Mouse (Mus musculus): ENCODE measurements around the gene Abca8a. TPM values are rescaled to one million over a fixed set of nuclear protein-coding genes. Genes with fewer than 3 reads are reported as not detected.

Gene Abca8a
- total and polyA plus RNA-seq, 3 experiments, result 0.08 TPM; not detected in 2

GRCm38 (mm10) chr11:109981872-109982271 lies 113.9 kb downstream of the Abca8a start:
- Histone ChIP-seq H3K4me1 (ENCODE audit: control insufficient read depth in 1 of 2, insufficient read depth in 2 of 2) (peaks cover 3 to 6% of the 10 kb centered on the region in 2 experiments; a peak in 2 of 4 replicates), H3K4me3 (replicated peaks in 1 of 3; ENCODE audit: low read depth in 2 of 3, low read length in 2 of 3, poor library complexity in 1 of 3) (no peak overlapping the region), H3K9ac (ENCODE audit: insufficient read depth, low read depth) (no peak overlapping the region), H3K79me2 (replicated peaks; ENCODE audit: control insufficient read depth, extremely low read depth, insufficient read depth, poor library complexity, severe bottlenecking) (no peaks in the 10 kb centered on the region), H3K9me3 (replicated peaks; ENCODE audit: low read length) (peaks cover 4% of the 10 kb centered on the region), H3K27ac (ENCODE audit: insufficient read depth, low read depth) (no peak overlapping the region), H3K27me3 (replicated peaks) (no peaks in the 10 kb centered on the region), H3K4me2 (ENCODE audit: insufficient read depth, low read depth, poor library complexity, severe bottlenecking) (no peak overlapping the region), H3K36me3 (replicated peaks in 1 of 2; ENCODE audit: control insufficient read depth in 1 of 2, insufficient read depth in 1 of 2, low read length in 1 of 2) (peaks cover 0 to 11% of the 10 kb centered on the region in 2 experiments)
- no peak for DNase-seq (ENCODE audit: extremely low read depth)
- in situ Hi-C loops (cut with MboI; ENCODE audit: low pct_ligation_motif_present, low pct_unique_long_range_greater_than_20kb, low sequenced_read_pairs), result no loop called here
- TF ChIP-seq KAT2A (IDR thresholded peaks at IDR 0.05; ENCODE audit: insufficient replicate concordance, low read length), result no peak
- no peak for TF ChIP-seq E2F4 (IDR thresholded peaks at IDR 0.05; ENCODE audit: insufficient replicate concordance, low read depth, low read length)
- no peak for TF ChIP-seq MAX (IDR thresholded peaks at IDR 0.05; ENCODE audit: low read length)
- TF ChIP-seq UBTF (IDR thresholded peaks at IDR 0.05; ENCODE audit: low read depth, low read length), result no peak
- no peak for TF ChIP-seq USF2 (conservative IDR thresholded peaks at IDR 0.05; ENCODE audit: low read depth, low read length)
- TF ChIP-seq TCF12 (IDR thresholded peaks at IDR 0.05; ENCODE audit: low read depth, low read length), result no peak
- TF ChIP-seq CHD1 (IDR thresholded peaks at IDR 0.05; ENCODE audit: low read depth, low read length), result no peak
- no peak for TF ChIP-seq MXI1 (IDR thresholded peaks at IDR 0.05; ENCODE audit: low read depth, low read length)
- dilution Hi-C loops (cut with MboI; ENCODE audit: extremely low pct_ligation_motif_present, extremely low pct_unique_long_range_greater_than_20kb, low sequenced_read_pairs), result no loop called here

Other genes with a start within 250 kb of the Abca8a start
- gene Abca8b, start 100.1 kb downstream of the Abca8a start, total RNA-seq (2012; rRNA removed), result 0.67 and 1.4 TPM in 2 replicates
- gene Abca8b, start 100.1 kb downstream of the Abca8a start, total RNA-seq (2014; rRNA removed), result 1.4 TPM in 2 replicates
- 2.1 and 2.3 TPM in 2 replicates for gene Abca8b, start 100.1 kb downstream of the Abca8a start, polyA plus RNA-seq (2012; ENCODE audit: insufficient read length, low read depth)
- gene Abca9, start 72.2 kb upstream of the Abca8a start, total RNA-seq (2012; rRNA removed), result 0.08 and 0.13 TPM in 2 replicates
- 0.12 and 0.18 TPM in 2 replicates for gene Abca9, start 72.2 kb upstream of the Abca8a start, total RNA-seq (2014; rRNA removed)
- 0.13 and 0.16 TPM in 2 replicates for gene Abca9, start 72.2 kb upstream of the Abca8a start, polyA plus RNA-seq (2012; ENCODE audit: insufficient read length, low read depth)
- 0.04 and 0.25 TPM in 2 replicates for gene Abca6, start 155.8 kb upstream of the Abca8a start, total RNA-seq (2012; rRNA removed)
- 0.68 and 1.3 TPM in 2 replicates for gene Abca6, start 155.8 kb upstream of the Abca8a start, total RNA-seq (2014; rRNA removed)
- 0.41 and 0.81 TPM in 2 replicates for gene Abca6, start 155.8 kb upstream of the Abca8a start, polyA plus RNA-seq (2012; ENCODE audit: insufficient read length, low read depth)
- 3.1 and 5.0 TPM in 2 replicates for gene Abca5, start 241.7 kb upstream of the Abca8a start, total RNA-seq (2012; rRNA removed)
- 6.2 and 8.7 TPM in 2 replicates for gene Abca5, start 241.7 kb upstream of the Abca8a start, total RNA-seq (2014; rRNA removed)
- 3.5 and 6.2 TPM in 2 replicates for gene Abca5, start 241.7 kb upstream of the Abca8a start, polyA plus RNA-seq (2012; ENCODE audit: insufficient read length, low read depth)